Mouse (Mus musculus) midbrain, embryonic 11.5 days (tissue): ENCODE measurements around the gene Tjp2. TPM values are rescaled to one million over a fixed set of nuclear protein-coding genes. Genes with fewer than 3 reads are reported as not detected.
"Not testable (repeated sequence)": the region's sequence is repeated elsewhere in the genome, so short reads cannot be mapped to it uniquely, and the experiment has no call there.

Source experiments
- ATAC-seq: fragments of 200-750 bp; cut with Nextera tagmentation; 2 replicates; pipeline ENCODE4 v1.8.0; 2017; ENCODE audit warnings: moderate TSS enrichment, moderate library complexity; ENCODE audit not compliant: low FRiP score
- DNase-seq: peaks from one replicate; pipeline ENCODE4 v3.0.0; 2015; ENCODE audit warnings: low spot score; ENCODE audit errors: missing footprints
- H3K27ac ChIP-seq: fragments of 300-500 bp; sonication (generic); 2 replicates; pipeline ENCODE4 v1.5.1; 2014; ENCODE audit warnings: low read depth, low read length
- H3K27me3 ChIP-seq: fragments of 300-500 bp; sonication (generic); 2 replicates; pipeline ENCODE4 v1.6.1; 2014; ENCODE audit warnings: mild to moderate bottlenecking, low read length, moderate library complexity, mixed read lengths; ENCODE audit not compliant: control insufficient read depth, insufficient read depth
- H3K36me3 ChIP-seq: fragments of 300-500 bp; sonication (generic); 2 replicates; pipeline ENCODE4 v1.6.1; 2014; ENCODE audit warnings: mild to moderate bottlenecking, low read length, moderate library complexity, mixed read lengths; ENCODE audit not compliant: control insufficient read depth, insufficient read depth
- H3K4me1 ChIP-seq: fragments of 300-500 bp; sonication (generic); 2 replicates; pipeline ENCODE4 v1.6.1; 2014; ENCODE audit warnings: low read length; ENCODE audit not compliant: control insufficient read depth, insufficient read depth
- H3K4me2 ChIP-seq: fragments of 300-500 bp; sonication (generic); 2 replicates; pipeline ENCODE4 v1.6.1; 2014; ENCODE audit warnings: mild to moderate bottlenecking, moderate library complexity
- H3K4me3 ChIP-seq: fragments of 300-500 bp; sonication (generic); 2 replicates; pipeline ENCODE4 v1.5.1; 2014; ENCODE audit warnings: low read depth, low read length
- H3K9ac ChIP-seq: fragments of 300-500 bp; sonication (generic); 2 replicates; pipeline ENCODE4 v1.6.1; 2014; ENCODE audit warnings: low read length
- H3K9me3 ChIP-seq: fragments of 300-500 bp; sonication (generic); 2 replicates; pipeline ENCODE4 v1.6.1; 2016; ENCODE audit warnings: low read length; ENCODE audit not compliant: control insufficient read depth
- WGBS: fragments of 180-500 bp; shearing (Covaris S2); extraction: QIAGEN DNeasy Blood & Tissue Kit; methylation state at CpG from one replicate; pipeline ENCODE4 v1.1.7; 2014; 5-methylcytosine and 5-hydroxymethylcytosine counted together
- polyA plus RNA-seq: library from polyadenylated mRNA; unstranded; fragments of >200 nt; fragmentation: Nextera tagmentation; extraction: Ambion mirVana; gene quantifications from 2 replicates; pipeline ENCODE4 v1.2.1, GENCODE M21; 2014

Tjp2 gene
- polyA plus RNA-seq, 1 experiment from 2014 or later, result 23.0 TPM

GRCm38 (mm10) chr19:24200566-24200965 is 24.3 kb downstream of the Tjp2 start:
- H3K27me3 ChIP-seq, result no peaks in the 10 kb centered on the region
- no peak overlapping the region for H3K4me3 ChIP-seq
- DNase-seq (peak; percentile 62), ATAC-seq (no peak)
- H3K9me3 ChIP-seq, result no peaks in the 10 kb centered on the region
- no peak overlapping the region for H3K9ac ChIP-seq
- no peaks in the 10 kb centered on the region for H3K4me1 ChIP-seq
- 72% methylated on average over 12 of the region's 12 CpGs for WGBS
- H3K27ac ChIP-seq, result no peak overlapping the region
- H3K4me2 ChIP-seq, result no peak overlapping the region
- no peaks in the 10 kb centered on the region for H3K36me3 ChIP-seq

GRCm38 (mm10) chr19:24198676-24199303 is 26.0 kb downstream of the Tjp2 start:
- H3K9me3 ChIP-seq, result no peaks in the 10 kb centered on the region
- H3K4me1 ChIP-seq, result no peaks in the 10 kb centered on the region
- peak; percentile 77 for DNase-seq
- no peak overlapping the region for H3K4me2 ChIP-seq
- no peak for ATAC-seq
- no peak overlapping the region for H3K4me3 ChIP-seq
- H3K9ac ChIP-seq, result no peak overlapping the region
- H3K36me3 ChIP-seq, result no peaks in the 10 kb centered on the region
- WGBS, result 81% methylated on average over 11 of the region's 11 CpGs
- H3K27ac ChIP-seq, result no peak overlapping the region
- no peaks in the 10 kb centered on the region for H3K27me3 ChIP-seq

- Histone ChIP-seq H3K4me3 (no peak overlapping the region), H3K4me1 (no peaks in the 10 kb centered on the region), H3K27ac (no peak overlapping the region), H3K27me3 (no peaks in the 10 kb centered on the region), H3K36me3 (no peaks in the 10 kb centered on the region), H3K9me3 (no peaks in the 10 kb centered on the region), H3K9ac (no peak overlapping the region), H3K4me2 (no peak overlapping the region)
- DNase-seq (no peak), ATAC-seq (no peak)
- 77% methylated on average over 3 of the region's 3 CpGs for WGBS
These were observed 27.5 kb downstream of the Tjp2 start for GRCm38 (mm10) chr19:24197338-24197737.

- Histone ChIP-seq H3K4me2 (no peak overlapping the region), H3K9ac (no peak overlapping the region), H3K4me1 (no peaks in the 10 kb centered on the region), H3K4me3 (no peak overlapping the region), H3K27ac (no peak overlapping the region), H3K27me3 (no peaks in the 10 kb centered on the region), H3K9me3 (no peaks in the 10 kb centered on the region), H3K36me3 (no peaks in the 10 kb centered on the region)
- 70% methylated on average over 7 of the region's 7 CpGs for WGBS
- ATAC-seq, result no peak
- DNase-seq, result no peak
These were observed 29.6 kb downstream of the Tjp2 start for GRCm38 (mm10) chr19:24195224-24195623.

GRCm38 (mm10) chr19:24194216-24194615 is 30.6 kb downstream of the Tjp2 start:
- WGBS, result 95% methylated on average over 4 of the region's 4 CpGs

GRCm38 (mm10) chr19:24192946-24193345 is 31.9 kb downstream of the Tjp2 start:
- 89% methylated on average over 5 of the region's 5 CpGs for WGBS
- no peak for ATAC-seq
- Histone ChIP-seq H3K27me3 (no peaks in the 10 kb centered on the region), H3K4me1 (no peaks in the 10 kb centered on the region), H3K36me3 (no peaks in the 10 kb centered on the region), H3K4me3 (no peak overlapping the region), H3K27ac (no peak overlapping the region), H3K9ac (no peak overlapping the region), H3K9me3 (no peaks in the 10 kb centered on the region), H3K4me2 (no peak overlapping the region)
- no peak for DNase-seq

More at GRCm38 (mm10) chr19:24194216-24194615, 30.6 kb downstream of the Tjp2 start:
- no peaks in the 10 kb centered on the region for H3K4me1 ChIP-seq
- H3K27ac ChIP-seq, result no peak overlapping the region
- no peaks in the 10 kb centered on the region for H3K36me3 ChIP-seq
- H3K9ac ChIP-seq, result no peak overlapping the region
- ATAC-seq, result no peak
- DNase-seq, result peak; percentile 44
- H3K27me3 ChIP-seq, result no peaks in the 10 kb centered on the region
- H3K4me2 ChIP-seq, result no peak overlapping the region
- H3K9me3 ChIP-seq, result no peaks in the 10 kb centered on the region
- no peak overlapping the region for H3K4me3 ChIP-seq

GRCm38 (mm10) chr19:24187791-24188190 is 37.0 kb downstream of the Tjp2 start:
- Histone ChIP-seq H3K27ac (no peak overlapping the region), H3K4me3 (no peak overlapping the region), H3K36me3 (no peaks in the 10 kb centered on the region), H3K4me1 (no peaks in the 10 kb centered on the region), H3K4me2 (no peak overlapping the region), H3K27me3 (no peaks in the 10 kb centered on the region), H3K9me3 (no peaks in the 10 kb centered on the region), H3K9ac (no peak overlapping the region)
- DNase-seq (peak; percentile 17), ATAC-seq (no peak)
- 85% methylated on average over 2 of the region's 2 CpGs for WGBS

GRCm38 (mm10) chr19:24187358-24187757 is 37.5 kb downstream of the Tjp2 start:
- H3K9me3 ChIP-seq, H3K4me1 ChIP-seq, H3K36me3 ChIP-seq, ATAC-seq, H3K27me3 ChIP-seq, H3K9ac ChIP-seq, H3K27ac ChIP-seq, H3K4me2 ChIP-seq, H3K4me3 ChIP-seq: not testable (repeated sequence)
- 83% methylated on average over 1 of the region's 1 CpGs for WGBS
- peak; percentile 37 for DNase-seq

- no peaks in the 10 kb centered on the region for H3K9me3 ChIP-seq
- H3K4me3 ChIP-seq, result no peak overlapping the region
- DNase-seq (peak; percentile 74), ATAC-seq (no peak)
- H3K4me2 ChIP-seq, result no peak overlapping the region
- H3K4me1 ChIP-seq, result no peaks in the 10 kb centered on the region
- no peak overlapping the region for H3K9ac ChIP-seq
- no peaks in the 10 kb centered on the region for H3K27me3 ChIP-seq
- H3K27ac ChIP-seq, result no peak overlapping the region
- no peaks in the 10 kb centered on the region for H3K36me3 ChIP-seq
- WGBS, result 72% methylated on average over 15 of the region's 15 CpGs
These were observed 41.1 kb downstream of the Tjp2 start for GRCm38 (mm10) chr19:24183680-24184235.
